Mouse (Mus musculus) lung, postnatal 0 days (tissue): ENCODE data around the gene Vmn1r209.

Experiments used
- CTCF ChIP-seq: IDR thresholded peaks from 2 replicates; pipeline ENCODE4 v1.5.1; 2016; ENCODE audit warnings: antibody characterized with exemption, mild to moderate bottlenecking
- EP300 ChIP-seq: IDR thresholded peaks from 2 replicates; pipeline ENCODE4 v1.6.1; 2016; ENCODE audit warnings: antibody characterized with exemption, mild to moderate bottlenecking, control low read depth

DNA sequence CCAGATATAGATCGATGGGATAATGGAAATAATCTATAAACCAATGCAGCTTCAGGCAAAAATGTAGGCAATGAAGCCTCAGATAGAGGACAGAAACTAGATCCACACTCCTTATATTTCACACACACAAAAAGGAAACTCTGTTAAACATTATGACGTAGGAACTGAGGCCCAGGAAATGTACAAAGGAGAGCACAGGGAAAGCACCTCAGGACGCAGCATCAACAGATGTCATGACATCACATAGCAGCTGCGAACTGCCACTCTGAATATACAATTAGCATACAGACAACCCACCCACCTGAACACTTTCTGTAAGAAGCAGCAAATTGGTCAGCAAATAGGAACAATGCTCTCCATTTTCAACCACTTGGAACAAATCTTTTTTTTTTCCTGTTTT, 45.3 kb upstream of the Vmn1r209 start:
- TF ChIP-seq CTCF, result no peak
- no peak for TF ChIP-seq EP300
